Mouse (Mus musculus) MEL (cell line): ENCODE data around the gene Rras2.

Experiments used
- CHD2 ChIP-seq: IDR thresholded peaks from 2 replicates; pipeline ENCODE4 v1.6.1; 2011; ENCODE audit warnings: low read length, improper control_type of control experiment
- CTCF ChIP-seq, 3 experiments: IDR thresholded peaks in 2 of 3; conservative IDR thresholded peaks in 1 of 3; 2 replicates each; pipeline ENCODE4 v1.5.1; 2011 to 2012; ENCODE audit warnings: low read length in 3 of 3, low read depth in 2 of 3, mild to moderate bottlenecking in 2 of 3, improper control_type of control experiment in 1 of 3, inconsistent platforms in 1 of 3, mixed read lengths in 1 of 3, moderate library complexity in 1 of 3; ENCODE audit not compliant: control insufficient read depth in 1 of 3, insufficient read depth in 1 of 3, poor library complexity in 1 of 3, severe bottlenecking in 1 of 3
- EP300 ChIP-seq, 2 experiments: IDR thresholded peaks; 2 replicates each; pipeline ENCODE4 v1.6.1; 2011; ENCODE audit warnings: improper control_type of control experiment in 2 of 2, low read length in 2 of 2, low read depth in 1 of 2, mild to moderate bottlenecking in 1 of 2
- HCFC1 ChIP-seq: IDR thresholded peaks from 2 replicates; pipeline ENCODE4 v1.6.1; 2012; ENCODE audit warnings: low read depth, mild to moderate bottlenecking, inconsistent platforms, low read length, improper control_type of control experiment, moderate library complexity
- JUND ChIP-seq: IDR thresholded peaks from 2 replicates; pipeline ENCODE4 v1.6.1; 2011; ENCODE audit warnings: low read depth, mild to moderate bottlenecking, improper control_type of control experiment, low read length
- MAX ChIP-seq: IDR thresholded peaks from 2 replicates; pipeline ENCODE4 v1.6.1; 2011; ENCODE audit warnings: low read length, improper control_type of control experiment
- MAZ ChIP-seq: IDR thresholded peaks from 2 replicates; pipeline ENCODE4 v1.6.1; 2012; ENCODE audit warnings: low read depth, mild to moderate bottlenecking, inconsistent platforms, low read length, improper control_type of control experiment
- MXI1 ChIP-seq: IDR thresholded peaks from 2 replicates; pipeline ENCODE4 v1.6.1; 2011; ENCODE audit warnings: mild to moderate bottlenecking, low read depth, low read length, improper control_type of control experiment
- POLR2A ChIP-seq, 2 experiments: IDR thresholded peaks; 2 replicates each; pipeline ENCODE4 v1.6.1; 2011 to 2012; ENCODE audit warnings: low read length in 2 of 2, mild to moderate bottlenecking in 2 of 2, control low read depth in 1 of 2, improper control_type of control experiment in 1 of 2, low read depth in 1 of 2, moderate library complexity in 1 of 2; ENCODE audit not compliant: control insufficient read depth in 1 of 2, insufficient read depth in 1 of 2, poor library complexity in 1 of 2
- SMC3 ChIP-seq: IDR thresholded peaks from 2 replicates; pipeline ENCODE4 v1.6.1; 2011; ENCODE audit warnings: low read depth, low read length, improper control_type of control experiment
- TBP ChIP-seq: IDR thresholded peaks from 2 replicates; pipeline ENCODE4 v1.8.0; 2011; ENCODE audit warnings: low read depth, low read length, improper control_type of control experiment
- TCF12 ChIP-seq: IDR thresholded peaks from 2 replicates; pipeline ENCODE4 v1.6.1; 2014; ENCODE audit warnings: low read depth, mild to moderate bottlenecking, inconsistent platforms, low read length, improper control_type of control experiment, moderate library complexity
- ZKSCAN1 ChIP-seq: IDR thresholded peaks from 2 replicates; pipeline ENCODE4 v1.6.1; 2012; ENCODE audit warnings: low read depth, mild to moderate bottlenecking, inconsistent platforms, low read length, improper control_type of control experiment, moderate library complexity
- ZNF384 ChIP-seq: IDR thresholded peaks from 2 replicates; pipeline ENCODE4 v1.6.1; 2012; ENCODE audit warnings: low read depth, mild to moderate bottlenecking, inconsistent platforms, low read length, improper control_type of control experiment

DNA sequence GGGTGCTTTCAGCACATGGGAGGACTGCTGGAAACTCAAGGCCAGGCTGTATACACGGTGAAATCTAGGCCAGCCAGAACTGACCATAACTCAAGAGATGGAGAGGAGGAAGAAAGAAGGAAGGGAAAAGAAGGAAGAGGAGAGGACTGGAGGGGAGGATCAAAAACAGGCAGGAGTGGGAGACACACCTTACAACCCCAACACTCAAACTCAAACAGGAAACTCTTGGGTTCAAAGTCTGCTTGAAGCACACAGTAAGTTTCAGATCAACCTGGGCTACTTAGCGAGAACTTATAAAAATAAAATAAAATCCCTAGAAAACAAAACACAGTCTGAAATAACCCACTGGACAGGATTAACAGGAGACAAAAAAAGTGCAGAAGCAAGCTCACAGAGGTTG lies 71.8 kb downstream of the Rras2 start:
- TF ChIP-seq CHD2 (no peak), ZNF384 (no peak), ZKSCAN1 (no peak), SMC3 (no peak), CTCF (IDR thresholded peaks at IDR 0.05 in 2 of 3, conservative IDR thresholded peaks at IDR 0.05 in 1 of 3; ENCODE audit: control insufficient read depth in 1 of 3, insufficient read depth in 1 of 3, low read depth in 2 of 3, low read length in 3 of 3, poor library complexity in 1 of 3, severe bottlenecking in 1 of 3) (no peak), JUND (no peak), HCFC1 (no peak), EP300 (IDR thresholded peaks at IDR 0.05; ENCODE audit: low read depth in 1 of 2, low read length in 2 of 2) (no peak), POLR2A (IDR thresholded peaks at IDR 0.05; ENCODE audit: control insufficient read depth in 1 of 2, insufficient read depth in 1 of 2, low read depth in 1 of 2, low read length in 2 of 2, poor library complexity in 1 of 2) (no peak), MAZ (no peak), MXI1 (no peak), TCF12 (no peak), MAX (no peak), TBP (no peak)
